Mouse (Mus musculus) small intestine, adult 2 months (tissue): ENCODE data around the gene Slc8a1. TPM values are rescaled to one million over a fixed set of nuclear protein-coding genes. Genes with fewer than 3 reads are reported as not detected.

Experiments used
- H3K27ac ChIP-seq: fragments of 200-500 bp; 2 replicates; pipeline ENCODE4 v1.5.1; 2012; ENCODE audit warnings: low read depth, low read length, control low read depth, inconsistent platforms; ENCODE audit not compliant: insufficient read depth
- H3K27me3 ChIP-seq: fragments of 200-500 bp; 2 replicates; pipeline ENCODE4 v1.6.1; 2012; ENCODE audit warnings: mild to moderate bottlenecking, moderate library complexity, low read length, inconsistent platforms; ENCODE audit not compliant: control insufficient read depth, insufficient read depth
- H3K36me3 ChIP-seq: fragments of 200-500 bp; 2 replicates; pipeline ENCODE4 v1.6.1; 2012; ENCODE audit warnings: mild to moderate bottlenecking, low read length, control low read depth, inconsistent platforms; ENCODE audit not compliant: control insufficient read depth, insufficient read depth
- H3K4me1 ChIP-seq: fragments of 200-500 bp; 2 replicates; pipeline ENCODE4 v1.6.1; 2012; ENCODE audit warnings: low read length, inconsistent platforms, mixed read lengths; ENCODE audit not compliant: control insufficient read depth, insufficient read depth, insufficient read length
- H3K4me3 ChIP-seq: fragments of 200-500 bp; 2 replicates; pipeline ENCODE4 v1.5.1; 2012; ENCODE audit warnings: low read depth, mild to moderate bottlenecking, control low read depth, inconsistent platforms, low read length, moderate library complexity
- CTCF ChIP-seq: fragments of 200-500 bp; IDR thresholded peaks from 2 replicates; pipeline ENCODE4 v1.5.1; 2012; ENCODE audit warnings: low read depth, mild to moderate bottlenecking, control low read depth, inconsistent platforms, low read length, moderate library complexity, mixed read lengths; ENCODE audit not compliant: insufficient replicate concordance, insufficient read length; ENCODE audit errors: extremely low read depth
- POLR2A ChIP-seq: fragments of 200-500 bp; IDR thresholded peaks from 2 replicates; pipeline ENCODE4 v1.6.1; 2012; ENCODE audit warnings: low read depth, mild to moderate bottlenecking, control low read depth, inconsistent platforms, low read length, moderate library complexity
- WGBS: fragments of 180-500 bp; shearing (Covaris S2); methylation state at CpG from one replicate; pipeline ENCODE4 v1.1.7; 2018; 5-methylcytosine and 5-hydroxymethylcytosine counted together
- polyA plus RNA-seq: library from polyadenylated mRNA; depleted of rRNA; stranded (reverse); fragments of >200 nt; gene quantifications from 2 replicates; pipeline ENCODE4 v1.2.3, GENCODE M21; 2012

Gene Slc8a1
- polyA plus RNA-seq, 1 experiment: 1.0 TPM

DNA sequence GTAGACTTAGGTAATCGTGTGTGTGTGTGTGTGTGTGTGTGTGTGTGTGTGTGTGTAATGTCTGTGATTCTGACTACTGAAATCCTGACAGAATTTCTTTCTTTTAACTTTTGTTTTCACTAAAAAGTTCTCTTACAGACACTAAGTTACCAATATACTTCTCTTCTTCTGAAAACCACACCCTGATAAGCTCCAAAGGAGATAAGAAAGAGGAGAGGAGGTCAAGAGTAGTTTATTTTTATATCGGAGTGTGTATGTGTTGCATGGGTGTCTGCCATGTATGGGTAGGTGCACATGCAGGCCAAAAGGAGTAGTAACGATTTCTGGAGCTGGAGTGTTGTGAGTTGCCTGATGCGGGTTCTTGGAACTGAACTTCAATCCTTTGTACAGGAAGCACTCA, 36.5 kb downstream of the Slc8a1 start:
- Histone ChIP-seq H3K27ac (no peak overlapping the region), H3K4me3 (no peak overlapping the region), H3K27me3 (no peaks in the 10 kb centered on the region), H3K36me3 (no peaks in the 10 kb centered on the region), H3K4me1 (no peaks in the 10 kb centered on the region)
- WGBS: 62% methylated on average over 4 of the region's 4 CpGs
- TF ChIP-seq CTCF (no peak), POLR2A (no peak)

DNA sequence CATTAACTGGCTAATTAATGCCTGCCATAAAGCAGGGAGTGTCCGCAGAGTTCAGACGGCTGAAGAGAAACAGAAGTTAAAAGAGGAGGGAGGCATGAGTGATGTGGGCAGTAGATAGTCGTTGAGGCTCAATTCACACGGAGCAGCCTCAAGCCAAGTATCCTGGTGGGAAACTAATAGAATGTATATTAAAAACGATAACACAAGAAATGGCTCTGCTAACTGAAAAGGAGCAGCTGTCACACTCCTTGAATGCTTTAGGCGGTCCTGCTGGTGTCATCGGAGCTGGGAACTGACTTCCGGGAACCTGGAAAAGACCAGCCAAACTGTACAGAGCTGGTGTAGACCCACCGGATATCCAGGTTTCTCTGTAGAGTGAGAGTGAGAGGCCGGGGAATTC, 39.4 kb downstream of the Slc8a1 start:
- WGBS: 48% methylated on average over 10 of the region's 10 CpGs
- TF ChIP-seq CTCF: no peak
- Histone ChIP-seq H3K27me3 (no peaks in the 10 kb centered on the region), H3K27ac (no peak overlapping the region), H3K4me3 (no peak overlapping the region), H3K36me3 (no peaks in the 10 kb centered on the region), H3K4me1 (no peaks in the 10 kb centered on the region)

DNA sequence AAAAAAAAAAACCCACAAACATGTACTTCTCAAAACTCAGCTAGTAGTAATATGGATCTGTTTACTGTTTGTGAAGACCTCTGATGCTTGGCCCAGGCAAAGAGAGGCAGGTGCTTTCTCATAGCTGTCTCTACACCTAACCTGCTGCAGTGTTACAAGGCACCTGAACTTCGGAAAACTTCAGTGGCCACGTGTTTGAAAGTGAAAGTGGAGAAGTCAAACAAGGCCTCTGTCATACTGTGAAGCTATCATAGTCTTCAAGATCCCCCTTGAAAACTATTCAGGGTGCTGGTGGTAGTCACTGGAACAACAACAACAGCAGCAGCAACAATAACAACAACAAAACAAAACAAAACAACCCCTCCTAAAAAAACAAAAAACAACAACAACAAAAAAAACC, 40.5 kb downstream of the Slc8a1 start:
- no peak overlapping the region for H3K4me3 ChIP-seq
- H3K4me1 ChIP-seq: no peaks in the 10 kb centered on the region
- no peak overlapping the region for H3K27ac ChIP-seq
- 21% methylated on average over 2 of the region's 2 CpGs for WGBS
- TF ChIP-seq CTCF (no peak), POLR2A (no peak)
- H3K27me3 ChIP-seq: no peaks in the 10 kb centered on the region
- no peaks in the 10 kb centered on the region for H3K36me3 ChIP-seq

DNA sequence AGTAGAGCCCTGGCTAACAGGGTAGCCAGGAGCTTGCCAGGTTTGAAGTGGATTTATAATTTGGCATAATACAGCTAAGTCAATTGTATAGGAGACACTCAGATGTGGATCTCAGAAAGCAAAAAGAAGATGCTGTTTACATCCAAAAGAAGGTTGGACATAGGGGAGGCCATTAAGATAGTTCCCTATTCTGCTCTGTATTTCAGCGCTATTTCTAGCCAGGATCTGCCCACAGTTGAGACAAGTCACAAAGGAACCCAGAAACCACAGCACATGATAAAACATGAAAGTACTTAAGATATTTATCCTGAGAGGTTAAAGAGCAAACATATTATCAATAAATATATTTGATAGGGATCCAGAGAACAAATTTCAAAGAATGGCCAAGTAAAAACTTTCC, 43.2 kb downstream of the Slc8a1 start:
- Histone ChIP-seq H3K4me3 (no peak overlapping the region), H3K27me3 (no peaks in the 10 kb centered on the region), H3K4me1 (no peaks in the 10 kb centered on the region), H3K36me3 (no peaks in the 10 kb centered on the region), H3K27ac (no peak overlapping the region)
- TF ChIP-seq POLR2A (no peak), CTCF (no peak)
- 82% methylated on average over 1 of the region's 1 CpGs for WGBS

DNA sequence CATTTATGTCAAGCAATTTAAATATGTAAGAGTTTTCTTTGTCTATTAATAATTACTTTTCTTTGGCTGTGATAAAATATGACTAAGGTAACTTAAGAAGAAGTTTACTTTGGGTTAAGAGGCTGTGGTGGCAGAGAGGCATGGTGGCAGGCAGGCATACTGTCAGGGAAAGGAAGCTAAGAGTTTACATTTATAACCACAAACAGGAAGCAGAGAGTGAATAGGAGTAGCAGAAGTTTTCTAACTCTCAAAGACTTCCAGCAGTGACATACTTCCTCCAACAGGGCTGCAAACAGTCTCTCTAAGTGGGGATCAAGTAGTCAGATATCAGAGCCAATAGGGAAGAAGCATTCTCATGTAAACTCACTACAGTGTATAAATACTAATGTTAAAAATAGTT, 58.6 kb downstream of the Slc8a1 start:
- H3K36me3 ChIP-seq: no peaks in the 10 kb centered on the region
- no peak for TF ChIP-seq CTCF
- TF ChIP-seq POLR2A: no peak
- H3K4me3 ChIP-seq: no peak overlapping the region
- no peaks in the 10 kb centered on the region for H3K4me1 ChIP-seq
- no peaks in the 10 kb centered on the region for H3K27me3 ChIP-seq
- no peak overlapping the region for H3K27ac ChIP-seq

DNA sequence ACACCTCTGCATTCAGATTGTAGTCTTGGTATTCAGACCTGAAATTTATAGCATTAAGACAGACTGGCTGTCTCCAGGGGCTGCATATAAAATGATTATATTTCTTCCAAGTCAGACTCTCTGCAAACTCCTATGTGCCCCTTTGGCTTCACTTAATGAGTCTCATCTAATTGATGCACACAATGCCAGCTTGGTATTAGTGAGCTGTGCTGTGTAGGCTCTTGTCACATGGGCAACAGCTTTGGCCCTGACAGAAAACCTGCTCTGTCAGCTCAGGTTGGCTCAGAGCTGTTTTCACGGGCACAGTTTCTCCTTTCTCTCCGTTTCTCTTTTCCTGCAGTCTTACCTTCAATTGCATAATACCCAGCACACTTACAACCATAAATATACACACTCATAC, 60.7 kb downstream of the Slc8a1 start:
- Histone ChIP-seq H3K27ac (no peak overlapping the region), H3K36me3 (no peaks in the 10 kb centered on the region), H3K4me3 (no peak overlapping the region), H3K4me1 (no peaks in the 10 kb centered on the region), H3K27me3 (no peaks in the 10 kb centered on the region)
- no peak for TF ChIP-seq CTCF
- no peak for TF ChIP-seq POLR2A
- WGBS: 66% methylated on average over 2 of the region's 2 CpGs

DNA sequence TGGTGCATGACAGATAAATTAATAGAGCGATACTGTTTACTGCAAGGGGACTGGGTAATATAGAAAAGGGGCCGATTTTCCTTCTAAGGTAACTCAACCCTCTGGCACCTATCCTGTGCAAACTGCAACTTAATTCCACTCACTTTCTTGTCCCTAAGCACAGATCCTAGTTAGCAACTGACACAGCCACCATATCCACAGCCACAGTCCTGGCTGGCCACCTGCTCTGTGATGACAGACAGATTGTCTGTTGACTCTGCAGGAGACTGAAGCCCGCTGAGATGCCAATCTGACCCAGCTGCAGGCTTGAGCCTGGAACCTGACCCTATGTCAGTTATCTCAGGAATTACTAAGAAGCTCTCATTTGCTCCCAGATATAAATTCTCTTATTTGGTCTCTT, 62.0 kb downstream of the Slc8a1 start:
- no peak overlapping the region for H3K27ac ChIP-seq
- H3K4me3 ChIP-seq: no peak overlapping the region
- H3K27me3 ChIP-seq: 0 out of 2 replicates have a peak, but pooled peaks cover under 1% of the 10 kb centered on the region
- TF ChIP-seq POLR2A (no peak), CTCF (no peak)
- 72% methylated on average over 3 of the region's 3 CpGs for WGBS
- no peaks in the 10 kb centered on the region for H3K36me3 ChIP-seq
- H3K4me1 ChIP-seq: no peaks in the 10 kb centered on the region

DNA sequence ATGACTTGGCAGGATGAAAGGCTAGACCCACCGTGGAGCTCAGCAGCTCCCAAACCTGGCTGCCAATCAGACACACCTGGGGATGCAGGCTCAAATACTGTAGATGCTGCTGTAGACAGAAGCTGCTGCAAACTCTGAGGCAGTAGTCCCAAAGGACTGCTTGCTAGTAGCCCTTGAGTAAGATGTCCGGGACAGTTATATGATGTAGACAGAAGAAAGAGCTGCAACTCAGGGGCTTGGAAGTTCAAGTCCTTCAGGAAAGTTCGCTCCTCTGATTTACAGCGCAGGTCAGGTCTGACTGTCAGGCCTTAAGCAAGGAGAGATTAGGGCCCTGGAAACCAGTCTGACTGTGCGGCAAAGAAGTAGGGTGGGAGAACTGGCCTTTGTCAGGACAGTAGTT, 66.9 kb downstream of the Slc8a1 start:
- H3K36me3 ChIP-seq: no peaks in the 10 kb centered on the region
- 0 out of 2 replicates have a peak, but pooled peaks cover 11% of the 10 kb centered on the region for H3K27me3 ChIP-seq
- TF ChIP-seq POLR2A: no peak
- no peak for TF ChIP-seq CTCF
- no peak overlapping the region for H3K27ac ChIP-seq
- H3K4me1 ChIP-seq: no peaks in the 10 kb centered on the region
- WGBS: 49% methylated on average over 5 of the region's 5 CpGs
- no peak overlapping the region for H3K4me3 ChIP-seq
